Mouse (Mus musculus): ENCODE measurements around the gene Rpl18. TPM values are rescaled to one million over a fixed set of nuclear protein-coding genes. Genes with fewer than 3 reads are reported as not detected.

Gene Rpl18
- total RNA-seq, 2 experiments from 2014 or later: 423 to 452 TPM

DNA sequence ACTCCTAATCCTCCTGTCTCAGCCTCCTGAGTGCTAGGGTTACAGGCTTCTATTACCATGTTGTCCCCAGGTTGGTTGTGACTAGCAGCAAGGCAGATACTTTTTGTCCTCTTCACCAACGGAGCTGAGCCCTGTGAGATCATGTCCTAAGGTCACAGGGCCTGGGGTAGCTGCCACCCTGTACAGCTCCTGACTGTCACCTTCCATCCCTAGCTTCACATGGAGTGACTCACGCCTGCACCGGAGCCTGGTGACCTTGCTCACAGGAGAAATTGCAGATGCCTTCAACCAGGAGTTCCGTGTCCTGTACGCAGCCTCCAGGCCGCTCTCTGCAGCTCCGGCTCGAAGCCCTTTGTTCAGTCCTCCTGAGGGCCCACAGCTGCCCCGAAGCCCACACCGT lies 11.2 kb downstream of the Rpl18 start:
- DNase-seq (ENCODE audit: low spot score in 2 of 2): no peak

DNA sequence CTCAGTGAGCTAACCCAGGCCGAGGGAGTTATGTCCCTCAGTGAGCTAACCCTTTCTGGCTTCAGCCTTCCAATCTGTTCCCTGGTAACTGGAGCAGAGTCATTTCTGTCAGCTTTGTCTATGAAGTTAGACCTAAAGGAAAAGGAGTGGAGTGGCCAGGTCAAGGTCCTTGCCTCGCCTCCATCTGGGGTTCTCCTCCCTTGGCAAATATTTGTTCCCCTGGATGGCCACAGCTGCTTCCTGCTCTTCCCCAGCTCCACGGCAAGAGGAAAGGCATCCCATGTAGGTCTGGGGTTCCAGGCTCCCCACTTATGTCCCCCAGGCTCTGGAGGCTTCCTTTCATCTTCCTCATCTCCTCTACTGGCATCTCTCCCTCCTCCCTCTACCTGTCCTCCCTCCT lies 12.4 kb downstream of the Rpl18 start:
- no peak for DNase-seq (ENCODE audit: low spot score in 2 of 2)

DNA sequence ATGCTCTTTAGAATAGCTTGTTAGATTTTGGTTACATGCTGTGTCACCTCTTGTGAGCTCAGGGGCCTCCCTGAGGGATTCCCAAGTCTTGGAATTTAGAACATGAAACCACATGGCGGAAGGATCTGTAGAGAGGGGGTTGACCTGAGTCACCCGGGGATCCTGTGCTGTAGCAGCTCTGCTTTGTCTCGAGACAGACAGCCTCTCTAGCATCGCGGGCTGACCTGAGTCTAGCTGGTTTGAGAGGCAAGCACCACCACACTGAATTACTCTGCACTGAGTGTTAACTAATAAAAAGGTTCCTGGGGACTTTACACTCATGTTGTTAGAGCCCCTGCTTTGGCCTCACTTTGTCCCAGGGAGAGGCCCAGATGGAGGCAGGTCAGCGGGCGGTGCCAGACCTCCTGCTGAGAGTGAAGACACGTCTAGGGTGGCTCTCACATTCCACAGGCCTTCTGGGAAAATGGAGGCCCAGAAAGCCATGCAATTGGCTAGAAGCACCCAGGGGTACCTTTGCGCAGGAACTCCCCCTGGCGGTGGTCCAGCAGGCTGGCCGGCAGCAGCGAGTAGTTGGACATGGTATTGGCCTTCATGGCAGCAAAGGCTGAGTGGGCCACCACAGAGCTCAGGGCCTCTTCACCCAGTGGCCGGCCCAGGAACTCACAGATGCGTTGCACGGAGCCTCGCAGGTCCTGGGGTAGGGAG lies 15.6 kb downstream of the Rpl18 start:
- DNase-seq (ENCODE audit: low spot score in 2 of 2): no peak

DNA sequence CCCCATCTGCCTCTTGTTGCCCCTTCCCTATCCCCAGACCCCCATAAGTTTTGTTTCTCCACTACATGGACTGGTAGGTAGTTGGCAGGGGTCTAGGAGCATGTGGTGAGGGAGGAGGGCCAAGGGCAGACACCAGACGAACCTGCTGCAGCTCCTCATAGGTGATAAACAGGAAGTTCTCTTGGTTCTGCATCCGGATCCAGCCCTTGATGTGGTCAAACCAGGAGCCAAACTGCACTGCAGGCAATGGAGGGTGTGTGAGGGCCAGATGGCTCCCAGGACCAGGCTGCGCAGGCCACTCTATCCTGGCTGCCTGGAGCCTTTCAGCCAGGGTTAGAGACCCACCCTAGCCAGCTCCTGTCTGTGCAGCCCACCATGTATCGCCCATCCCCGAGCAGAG lies 18.2 kb downstream of the Rpl18 start:
- no peak for DNase-seq (ENCODE audit: low spot score in 2 of 2)

DNA sequence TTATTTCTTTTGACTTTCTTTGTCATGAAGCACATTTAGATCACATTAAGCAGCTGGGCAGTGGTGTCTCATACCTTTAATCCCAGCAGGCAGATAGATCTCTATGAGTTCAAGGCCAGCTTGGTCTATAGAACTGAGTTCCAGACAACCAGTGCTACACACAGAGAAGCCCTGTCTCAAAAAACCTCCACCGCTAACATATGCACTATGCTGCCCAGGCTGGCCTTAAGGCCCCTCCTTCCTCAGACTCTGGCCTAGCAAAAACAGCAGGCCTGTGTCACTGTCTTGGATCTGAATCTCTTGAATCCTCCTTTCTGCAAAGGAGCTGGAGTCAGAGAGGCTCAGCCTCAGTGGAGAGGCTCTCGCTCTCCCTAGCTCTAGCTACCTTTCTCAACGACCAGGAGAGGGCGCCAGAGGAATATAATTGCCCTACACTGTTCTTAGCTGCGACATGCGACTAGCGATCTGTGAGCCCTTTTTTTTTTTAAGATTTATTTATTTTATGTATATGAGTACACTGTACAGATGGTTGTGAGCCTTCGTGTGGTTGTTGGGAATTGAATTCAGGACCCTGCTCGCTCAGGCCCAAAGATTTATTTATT lies 24.0 kb downstream of the Rpl18 start:
- DNase-seq (ENCODE audit: low spot score in 2 of 2): peak; percentile 76 to 90

DNA sequence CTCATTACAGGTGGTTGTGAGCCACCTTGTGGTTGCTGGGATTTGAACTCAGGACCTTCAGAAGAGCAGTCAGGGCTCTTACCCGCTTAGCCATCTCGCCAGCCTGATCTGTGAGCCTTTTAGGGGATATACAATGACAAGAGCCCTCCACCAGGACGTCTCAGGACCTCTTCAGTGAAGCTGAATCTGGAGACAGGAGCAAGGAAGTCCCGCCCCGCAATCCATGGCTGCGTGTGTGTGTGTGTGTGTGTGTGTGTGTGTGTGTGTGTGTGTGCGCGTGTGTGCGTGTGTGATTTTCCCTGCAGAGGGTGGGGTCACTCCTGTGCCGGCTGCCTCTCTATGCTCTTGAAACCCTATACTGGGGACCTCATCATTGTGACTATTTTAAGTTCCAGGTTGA lies 24.6 kb downstream of the Rpl18 start:
- DNase-seq (ENCODE audit: low spot score in 2 of 2): no peak

DNA sequence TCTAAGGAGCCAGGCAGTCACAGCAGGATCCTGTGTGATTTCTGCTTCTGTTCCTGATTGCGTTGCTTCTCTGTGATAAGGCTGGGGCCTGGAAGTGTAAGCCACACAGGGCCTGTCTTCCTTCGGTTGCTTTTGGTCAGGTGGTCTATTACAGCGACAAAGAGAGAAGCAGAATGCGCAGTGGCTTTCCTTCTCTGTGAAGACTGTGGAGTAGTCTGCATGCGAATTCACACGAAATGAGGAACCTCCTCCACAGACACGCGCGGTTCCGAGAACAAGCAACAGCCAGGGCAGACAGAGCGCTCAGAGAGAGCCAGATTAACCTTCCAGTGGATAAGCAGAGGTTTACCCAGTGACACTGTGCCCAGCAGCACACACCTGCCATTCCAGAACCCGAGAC lies 26.1 kb downstream of the Rpl18 start:
- no peak for DNase-seq (ENCODE audit: low spot score in 2 of 2)

DNA sequence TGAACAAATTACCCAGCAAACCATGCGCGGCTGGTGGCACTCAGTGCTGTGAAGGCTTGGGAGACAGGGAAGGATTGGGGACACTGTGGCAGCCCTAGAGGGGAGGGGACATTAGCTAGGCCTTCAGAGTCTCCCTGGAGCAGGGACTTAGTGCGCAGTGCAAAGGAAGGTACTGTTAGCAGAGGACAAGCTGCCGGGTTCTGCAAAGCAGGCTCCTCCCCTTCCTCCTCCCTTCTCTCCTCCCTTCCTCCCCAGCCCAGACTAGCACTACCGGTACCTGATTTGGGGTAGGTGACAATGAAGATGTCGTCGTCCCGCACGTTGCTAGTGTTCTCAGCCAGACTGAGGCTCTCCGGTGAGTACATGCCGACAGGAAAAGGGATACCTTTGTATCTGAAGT lies 26.5 kb downstream of the Rpl18 start:
- peak in 1 of 2 experiments; percentile 31 for DNase-seq (ENCODE audit: low spot score in 2 of 2)

DNA sequence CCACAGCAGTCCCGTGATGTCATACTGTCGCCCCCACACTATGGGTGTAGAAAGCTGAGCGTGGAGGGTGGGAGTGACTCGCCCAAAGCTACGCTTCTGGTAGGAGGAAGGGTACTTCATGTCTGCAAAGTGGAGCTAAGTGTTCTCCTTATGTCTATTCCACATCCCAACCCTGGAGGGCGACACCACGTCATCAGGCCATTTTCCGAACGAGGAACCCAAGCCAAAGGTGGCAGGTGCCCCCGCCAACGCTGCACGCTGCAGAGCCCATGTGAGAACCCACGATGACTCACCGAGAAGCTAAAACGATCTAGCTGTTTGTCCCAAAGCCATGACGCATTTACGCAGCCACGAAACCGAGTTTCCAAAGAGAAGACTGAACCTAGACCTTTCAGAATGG lies 27.1 kb downstream of the Rpl18 start:
- DNase-seq (ENCODE audit: low spot score in 2 of 2): peak; percentile 80 to 86

DNA sequence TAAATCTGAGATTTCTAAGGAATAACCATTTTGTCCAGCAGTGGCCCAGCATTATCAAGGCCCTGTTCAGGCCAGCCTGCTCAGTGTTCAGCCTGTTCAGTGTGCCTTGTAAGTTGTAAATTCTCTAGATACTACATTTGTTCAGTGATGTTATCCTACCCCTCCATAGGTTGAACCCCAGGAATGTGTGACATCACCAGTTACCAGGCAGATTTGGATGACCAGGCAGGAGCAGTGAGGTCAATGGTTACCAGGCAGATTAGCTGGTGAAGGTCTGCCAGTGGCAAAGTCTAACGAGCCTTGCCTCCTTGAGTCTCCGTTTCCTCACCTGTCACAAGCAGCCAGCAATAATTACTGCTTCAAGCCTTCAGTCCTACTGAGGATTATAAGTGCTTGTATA lies 29.1 kb downstream of the Rpl18 start:
- peak; percentile 51 to 68 for DNase-seq (ENCODE audit: low spot score in 2 of 2)

DNA sequence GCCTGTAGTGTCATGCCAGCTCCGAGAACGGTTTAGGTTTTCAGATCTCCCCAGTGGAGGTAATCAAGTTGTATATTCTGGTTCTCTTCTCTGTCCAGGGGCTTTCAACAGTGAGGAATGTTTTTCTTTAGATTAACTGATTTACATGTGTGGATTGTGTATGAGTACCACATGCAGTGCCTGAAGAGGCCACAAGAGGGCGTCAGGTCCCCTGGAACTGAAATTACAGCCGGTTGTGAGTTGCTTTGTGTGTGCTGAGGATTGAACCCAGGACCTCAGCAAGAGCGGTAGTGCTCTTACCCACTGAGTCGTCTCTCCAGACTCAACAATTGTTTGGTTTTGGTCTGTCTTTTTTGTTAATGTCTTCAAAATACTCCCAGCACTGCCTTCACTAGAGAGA lies 31.3 kb downstream of the Rpl18 start:
- DNase-seq (ENCODE audit: low spot score in 2 of 2): no peak

DNA sequence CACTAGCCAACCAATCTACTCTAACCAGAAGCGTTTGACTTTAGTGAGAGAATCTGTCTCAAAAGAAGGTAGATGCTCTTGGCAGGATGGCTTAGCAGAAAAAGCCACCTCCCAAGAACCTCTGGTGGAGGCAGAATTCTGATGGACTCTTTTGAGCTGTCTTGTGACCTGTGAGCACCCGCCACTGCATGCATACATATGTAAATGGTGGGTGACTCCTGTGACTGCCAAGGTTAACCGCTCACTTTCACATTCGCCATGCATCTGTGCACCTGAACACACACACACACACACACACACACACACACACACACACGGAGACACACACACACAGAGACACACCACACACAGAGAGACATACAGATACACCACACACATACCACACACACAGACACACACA lies 32.2 kb downstream of the Rpl18 start:
- no peak for DNase-seq (ENCODE audit: low spot score in 2 of 2)

DNA sequence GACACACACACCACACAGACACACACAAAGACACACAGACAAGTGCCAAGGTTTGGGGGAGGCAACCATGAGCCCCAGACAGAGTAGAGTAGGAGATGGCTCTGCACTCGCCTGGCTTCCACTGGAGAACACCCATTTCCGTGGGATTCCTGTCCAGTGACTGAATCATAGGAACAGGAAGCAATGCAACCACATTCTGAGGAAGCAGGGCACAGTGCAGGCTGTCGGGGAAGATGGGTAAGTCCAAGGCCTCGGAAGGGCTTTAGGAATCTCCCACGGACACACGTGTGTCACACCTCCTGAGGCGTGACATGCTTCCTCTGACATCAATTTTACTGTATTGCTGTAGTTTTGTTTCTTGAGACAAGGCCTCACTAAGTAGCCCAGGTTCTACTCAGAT lies 32.9 kb downstream of the Rpl18 start:
- no peak for DNase-seq (ENCODE audit: low spot score in 2 of 2)

DNA sequence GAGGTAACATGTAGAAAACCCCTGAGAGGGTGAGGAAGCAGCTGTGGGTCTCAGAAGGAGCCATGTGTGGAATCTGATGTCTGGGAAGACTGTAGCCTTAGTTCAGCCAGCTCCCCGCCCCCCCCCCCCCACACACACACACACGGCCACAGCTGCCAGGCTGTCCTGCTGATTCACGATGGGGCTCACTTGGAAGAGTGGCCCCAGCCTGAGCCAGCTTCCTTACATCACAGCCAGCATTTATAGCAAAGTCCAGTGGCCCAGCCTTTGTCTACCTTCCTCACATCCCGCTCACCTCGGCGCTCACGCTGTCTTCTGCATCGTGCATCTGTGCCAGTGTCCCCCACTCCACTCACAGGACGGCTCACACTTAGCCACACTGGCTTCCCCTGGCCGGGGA lies 34.1 kb downstream of the Rpl18 start:
- no peak for DNase-seq (ENCODE audit: low spot score in 2 of 2)

DNA sequence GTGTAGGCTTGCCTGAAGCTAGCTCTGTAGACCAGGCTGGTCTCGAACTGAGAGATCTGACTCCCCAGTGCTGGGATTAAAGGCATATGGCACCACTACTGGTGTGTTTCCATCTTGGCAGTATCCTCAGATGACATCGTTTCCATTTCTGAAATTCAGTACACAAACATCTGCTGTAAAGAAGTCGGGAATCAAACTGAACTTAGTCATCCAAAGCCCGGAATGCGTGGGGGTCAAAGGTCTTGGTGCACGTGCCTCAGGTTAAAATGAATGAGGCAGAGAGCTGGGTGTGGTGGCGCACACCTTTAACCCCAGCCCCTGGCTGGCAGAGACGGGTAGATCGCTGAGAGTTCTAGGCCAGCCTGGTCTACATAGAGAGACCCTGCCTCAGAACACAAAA lies 34.9 kb downstream of the Rpl18 start:
- DNase-seq (ENCODE audit: low spot score in 2 of 2): no peak

DNA sequence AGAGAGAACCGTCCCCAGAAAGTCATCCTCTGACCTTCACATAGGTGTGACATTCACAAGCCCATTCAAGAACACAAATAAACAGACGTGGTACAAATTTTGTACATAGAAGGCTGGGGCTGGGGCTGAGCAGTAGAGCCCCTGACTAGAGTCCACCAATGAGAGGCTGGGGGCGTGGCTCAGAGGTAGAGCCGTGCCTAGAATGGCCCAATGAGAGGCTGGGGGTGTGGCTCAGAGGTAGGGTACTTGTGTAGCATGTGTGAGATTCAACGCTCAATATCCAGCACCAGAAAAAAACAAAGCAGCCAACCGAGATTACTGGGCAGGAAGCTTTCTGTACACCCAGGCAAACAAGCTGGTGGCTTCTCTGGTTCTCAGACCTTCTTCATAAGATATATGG lies 40.4 kb downstream of the Rpl18 start:
- no peak for DNase-seq (ENCODE audit: low spot score in 2 of 2)

DNA sequence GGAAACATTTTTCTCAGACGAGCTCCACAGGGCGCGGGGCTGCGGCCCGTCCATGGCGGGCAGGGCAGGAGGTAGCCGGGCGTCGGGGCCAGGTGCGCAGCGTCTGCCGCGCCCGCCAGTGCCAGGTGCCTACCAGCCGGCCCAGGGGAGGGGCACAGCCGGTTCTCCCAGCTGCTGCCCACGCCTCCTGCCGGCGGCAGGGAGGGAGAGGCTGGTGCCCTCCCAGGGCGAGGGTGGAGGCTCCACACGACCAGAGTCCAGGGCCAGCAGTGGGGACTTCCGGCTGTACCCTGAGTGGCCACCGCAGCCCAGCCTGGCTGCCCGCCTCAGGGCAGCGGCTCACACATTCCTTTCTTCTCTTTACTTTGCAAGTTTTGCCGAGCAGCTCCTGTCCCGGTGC lies 44.1 kb downstream of the Rpl18 start:
- no peak for DNase-seq (ENCODE audit: low spot score in 2 of 2)

DNA sequence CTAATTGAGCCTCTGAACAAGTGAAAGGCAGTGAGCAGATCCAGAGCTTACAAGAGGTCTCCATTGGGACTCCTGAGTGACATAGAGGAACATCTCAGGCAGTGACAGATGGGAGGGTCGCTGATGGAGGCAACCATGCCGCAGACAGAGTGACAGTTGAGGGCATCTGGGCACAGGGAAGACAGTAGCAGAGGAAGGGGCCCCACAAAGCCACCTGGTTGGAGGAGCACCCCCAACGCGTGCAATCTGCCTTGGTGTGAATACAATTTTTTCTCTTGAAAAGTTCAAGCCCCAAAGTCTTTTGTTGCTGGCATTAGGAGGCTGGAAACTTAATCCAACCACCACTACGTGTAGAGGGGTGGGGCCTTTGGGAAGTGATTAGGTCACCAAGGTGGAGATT lies 44.9 kb downstream of the Rpl18 start:
- DNase-seq (ENCODE audit: low spot score in 2 of 2): no peak

DNA sequence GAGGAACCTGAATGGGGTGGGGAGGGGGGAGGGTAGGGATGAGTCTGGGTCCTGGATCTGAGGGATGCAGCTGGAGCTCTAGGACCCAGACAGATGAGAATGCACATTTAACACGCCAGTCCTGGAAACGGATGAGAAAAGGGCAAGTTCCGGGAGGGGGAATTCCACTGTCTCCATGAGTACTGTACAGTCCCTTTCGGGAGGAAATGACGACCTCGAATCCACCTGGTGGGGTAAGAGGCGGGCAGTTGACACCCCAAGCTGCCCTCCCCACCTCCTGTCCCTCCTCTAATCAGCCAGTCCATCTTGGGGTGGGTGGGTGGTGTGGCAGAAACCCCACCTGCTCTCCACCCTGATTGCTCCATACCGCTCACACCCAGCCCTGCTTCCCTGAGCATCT lies 50.7 kb downstream of the Rpl18 start:
- DNase-seq (ENCODE audit: low spot score in 2 of 2): no peak

DNA sequence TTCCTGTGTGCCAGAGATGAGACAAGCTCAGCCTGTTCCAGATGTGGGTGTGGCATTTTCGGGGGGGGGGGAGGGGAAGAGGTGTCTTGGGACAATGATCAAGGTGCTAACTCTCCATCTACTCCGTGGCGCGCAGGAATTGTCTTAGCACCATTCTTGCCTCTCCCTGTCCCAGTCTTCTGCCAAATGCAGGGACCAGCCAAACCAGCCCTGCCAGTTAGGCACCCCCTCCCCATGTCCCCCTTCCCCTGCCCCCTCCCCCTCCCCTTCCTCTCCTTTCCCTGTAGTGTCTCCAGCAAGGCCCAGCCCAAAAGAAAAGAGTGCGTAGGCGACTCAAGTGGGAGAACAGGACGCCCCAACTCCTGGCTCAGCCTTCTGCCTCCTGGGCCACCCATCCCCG lies 51.5 kb downstream of the Rpl18 start:
- no peak for DNase-seq (ENCODE audit: low spot score in 2 of 2)

DNA sequence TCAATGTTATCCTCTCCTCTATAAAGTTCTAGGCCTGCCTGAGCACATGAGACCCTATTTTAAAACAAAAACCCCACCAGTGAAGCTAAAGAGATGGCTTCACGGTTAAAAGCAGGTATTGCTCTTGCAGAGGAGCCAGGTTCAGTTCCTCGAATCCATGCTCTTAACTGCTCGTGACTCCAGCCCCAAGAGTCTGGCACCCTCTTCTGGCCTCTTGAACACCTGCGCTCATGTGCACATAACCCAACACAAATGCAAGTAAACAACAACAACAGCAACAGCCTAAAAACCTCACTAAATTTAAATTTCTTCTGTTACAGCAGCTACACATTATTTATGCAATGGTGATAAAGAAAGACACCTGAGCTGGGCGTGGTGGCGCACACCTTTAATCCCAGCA lies 52.2 kb downstream of the Rpl18 start:
- no peak for DNase-seq (ENCODE audit: low spot score in 2 of 2)
